Mouse (Mus musculus): ENCODE measurements around the gene Gm33543. TPM values are rescaled to one million over a fixed set of nuclear protein-coding genes. Genes with fewer than 3 reads are reported as not detected.

The Gm33543 gene
- total RNA-seq, 2 experiments from 2014 or later = 1.1 to 2.2 TPM

DNA sequence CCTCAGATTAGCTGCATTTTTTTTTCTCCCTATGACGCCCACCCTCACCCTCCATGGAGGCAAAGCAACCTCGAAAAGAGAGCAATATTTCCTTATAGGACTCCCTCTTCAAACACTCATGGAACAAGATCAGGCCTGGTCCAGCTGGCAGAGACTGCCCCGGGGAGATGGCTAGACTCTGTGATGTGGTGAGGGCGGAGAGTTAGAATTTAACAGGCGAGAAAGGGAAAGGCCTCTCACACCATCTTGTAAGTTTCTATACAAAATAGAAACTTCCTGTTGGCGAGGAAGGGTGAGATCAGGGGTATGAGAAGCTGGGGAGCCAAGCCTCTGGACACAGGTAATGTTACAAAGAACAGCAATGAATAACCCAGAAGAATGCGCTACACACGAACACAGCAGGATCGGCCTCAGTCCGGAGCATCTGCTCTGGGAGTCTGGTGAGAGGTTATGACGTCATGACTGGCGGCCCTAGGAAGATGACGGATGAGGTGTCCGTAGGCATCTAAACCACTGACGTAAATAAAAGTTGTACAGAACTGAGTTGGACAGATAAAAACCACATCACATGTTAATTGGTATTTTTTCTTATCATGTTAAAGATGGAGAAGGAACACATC lies 64.9 kb downstream of the Gm33543 start:
- no peak for DNase-seq

DNA sequence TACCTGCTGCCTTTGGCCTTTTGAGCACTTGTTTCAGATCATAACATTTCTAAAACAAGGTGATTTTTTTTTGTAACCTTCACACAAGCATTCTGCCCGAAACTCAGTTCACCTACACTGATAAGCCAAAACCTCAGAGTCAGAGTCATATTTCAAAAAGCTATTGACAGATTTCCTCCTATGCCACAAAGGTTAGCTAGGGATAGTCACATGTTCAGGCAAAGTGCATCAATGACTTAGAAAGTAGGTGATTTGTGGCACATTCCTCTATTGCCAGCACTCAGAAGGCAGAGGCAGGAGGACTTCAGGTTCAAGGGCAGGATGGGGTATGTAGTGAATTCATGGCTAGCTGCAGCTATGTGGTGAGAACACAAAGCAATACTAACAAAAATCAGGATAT lies 65.7 kb downstream of the Gm33543 start:
- no peak for DNase-seq

DNA sequence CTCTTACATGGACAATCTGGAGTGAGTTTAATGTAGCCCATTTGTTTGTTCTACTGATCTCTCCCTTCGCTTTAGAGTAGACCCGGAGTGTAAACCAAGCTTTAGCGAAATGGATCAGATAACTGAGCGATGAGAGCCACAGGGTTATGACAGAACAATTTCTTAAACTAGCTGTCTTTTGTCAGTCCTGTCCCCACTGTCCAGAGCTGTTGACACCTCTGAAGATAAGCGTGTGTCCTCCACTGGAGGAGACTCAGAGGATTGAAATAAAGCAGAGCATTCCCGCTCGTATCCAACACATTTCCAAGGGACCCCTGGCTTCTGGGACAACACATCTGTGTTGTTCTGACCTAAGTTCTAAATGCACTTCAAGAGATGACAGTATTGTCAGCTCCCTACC lies 67.9 kb downstream of the Gm33543 start:
- no peak for DNase-seq

DNA sequence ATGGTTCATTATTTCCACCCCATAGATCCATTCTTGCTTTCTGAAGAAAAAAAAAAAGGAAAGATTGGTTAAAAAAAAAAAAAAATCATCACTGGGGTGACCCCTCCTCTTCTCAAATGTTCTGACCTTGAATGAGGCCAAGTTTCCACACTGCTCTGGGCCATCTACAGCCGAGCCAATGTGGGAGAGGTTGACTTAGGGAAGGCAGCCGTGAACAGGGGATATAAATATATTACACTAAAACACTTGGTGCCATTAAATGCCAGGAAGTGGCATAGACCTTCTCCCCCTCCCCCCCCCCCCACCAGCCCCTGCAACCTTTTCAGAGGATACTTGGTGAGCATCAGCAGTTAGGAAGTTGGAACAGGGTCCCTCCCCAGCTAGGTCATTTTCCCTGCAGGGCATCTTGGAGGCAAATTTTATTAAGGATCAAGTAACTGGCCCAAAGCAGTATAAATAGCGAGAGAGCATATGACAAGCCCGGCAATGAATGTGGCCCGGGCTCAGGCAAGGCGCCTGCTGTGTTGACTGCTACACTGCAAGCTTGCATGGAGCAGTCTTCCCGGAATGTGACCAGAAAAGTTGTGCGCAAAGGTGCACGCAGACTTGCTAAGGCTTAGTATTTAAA lies 68.6 kb downstream of the Gm33543 start:
- DNase-seq = no peak

Other genes starting within 250 kb of the Gm33543 start
- not detected for gene Anapc15-ps, start 169.5 kb downstream of the Gm33543 start, total RNA-seq (2021)
- gene Eea1, start 97.7 kb upstream of the Gm33543 start, total RNA-seq (2021) = 10 to 100 TPM; 26.2 to 27.2 TPM